Mouse (Mus musculus): ENCODE measurements around the gene Gm5538. TPM values are rescaled to one million over a fixed set of nuclear protein-coding genes. Genes with fewer than 3 reads are reported as not detected.

The Gm5538 gene
- polyA plus RNA-seq (2012; rRNA removed): not detected in 2 replicates

GRCm38 (mm10) chr3:59729490-59729889 lies at the start of gene Gm5538:
Gene Gm5538 (plus strand): TSS chr3:59729790.
- no peak for DNase-seq (ENCODE audit: extremely low spot score in 1 of 2, low spot score in 1 of 2)

GRCm38 (mm10) chr3:59697391-59697790 lies 32.2 kb upstream of the Gm5538 start:
- DNase-seq (ENCODE audit: extremely low spot score in 1 of 2, low spot score in 1 of 2): no peak

DNA sequence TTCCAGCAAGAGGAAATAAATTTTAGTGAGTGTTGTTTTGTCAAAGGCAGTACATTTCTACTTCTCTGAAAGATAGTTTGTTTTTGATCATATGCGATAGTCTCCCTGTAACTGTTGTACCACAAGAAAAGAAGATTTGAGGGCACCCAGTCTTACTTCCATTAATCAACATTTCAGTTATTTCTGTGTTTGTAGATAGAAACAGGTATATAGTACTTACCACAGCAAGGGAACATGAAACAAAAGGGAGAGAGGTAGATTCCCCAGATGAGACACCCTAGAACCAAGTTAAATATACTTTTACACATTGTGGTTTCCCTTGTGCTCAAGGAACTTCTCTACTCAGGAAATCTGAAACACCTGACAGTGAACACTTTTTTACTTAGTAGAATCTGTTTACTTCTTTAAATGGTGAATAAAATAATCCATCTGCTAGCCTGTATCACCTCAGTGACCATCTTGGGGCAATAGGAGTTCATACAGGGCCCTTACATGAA lies 26.9 kb upstream of the Gm5538 start:
- no peak for DNase-seq (ENCODE audit: extremely low spot score in 1 of 2, low spot score in 1 of 2)

- DNase-seq (ENCODE audit: extremely low spot score in 1 of 2, low spot score in 1 of 2): no peak
Observed at GRCm38 (mm10) chr3:59739866-59740265, 10.3 kb downstream of the Gm5538 start.

GRCm38 (mm10) chr3:59744181-59744580 lies 14.6 kb downstream of the Gm5538 start:
- DNase-seq (ENCODE audit: extremely low spot score in 1 of 2, low spot score in 1 of 2): peak in 1 of 2 experiments; percentile 21

Other genes starting within 250 kb of the Gm5538 start
- gene Gm8298, start 131.3 kb downstream of the Gm5538 start, polyA plus RNA-seq (2012; rRNA removed): not detected in 2 replicates
- not detected in 2 replicates for gene C130079G13Rik, start 195.4 kb downstream of the Gm5538 start, polyA plus RNA-seq (2012; rRNA removed)

All from frontal cortex, adult 2 months (tissue).